Mouse (Mus musculus) heart, postnatal 0 days (tissue): ENCODE results near the gene Pom121.

ENCODE experiments used
- CTCF ChIP-seq: IDR thresholded peaks from 2 replicates; pipeline ENCODE4 v1.5.1; 2016; ENCODE audit warnings: antibody characterized with exemption, control low read depth, low read depth
- EP300 ChIP-seq: IDR thresholded peaks from 2 replicates; pipeline ENCODE4 v1.6.1; 2016; ENCODE audit warnings: antibody characterized with exemption, low read depth

- TF ChIP-seq CTCF (no peak), EP300 (no peak)
These were observed 5.0 kb upstream of the Pom121 start for GRCm38 (mm10) chr5:135399382-135399781.
